Mouse (Mus musculus): Measurements from ENCODE around the gene Aox1. TPM values are rescaled to one million over a fixed set of nuclear protein-coding genes. Genes with fewer than 3 reads are reported as not detected.
A peak's percentile ranks its signal among the peaks of the same experiment; 100 is the strongest.

Gene Aox1
- polyA plus RNA-seq, 1 experiment, result 32.9 TPM

GRCm38 (mm10) chr1:58077882-58078281 lies 48.2 kb downstream of the Aox1 start:
- H3K4me3 ChIP-seq (ENCODE audit: insufficient read depth, low read depth, low read length), result no peak overlapping the region
- H3K4me1 ChIP-seq (ENCODE audit: control insufficient read depth, insufficient read depth, insufficient read length, low read length), result no peaks in the 10 kb centered on the region
- H3K27ac ChIP-seq (replicated peaks; ENCODE audit: low read depth, low read length), result no peak overlapping the region

DNA sequence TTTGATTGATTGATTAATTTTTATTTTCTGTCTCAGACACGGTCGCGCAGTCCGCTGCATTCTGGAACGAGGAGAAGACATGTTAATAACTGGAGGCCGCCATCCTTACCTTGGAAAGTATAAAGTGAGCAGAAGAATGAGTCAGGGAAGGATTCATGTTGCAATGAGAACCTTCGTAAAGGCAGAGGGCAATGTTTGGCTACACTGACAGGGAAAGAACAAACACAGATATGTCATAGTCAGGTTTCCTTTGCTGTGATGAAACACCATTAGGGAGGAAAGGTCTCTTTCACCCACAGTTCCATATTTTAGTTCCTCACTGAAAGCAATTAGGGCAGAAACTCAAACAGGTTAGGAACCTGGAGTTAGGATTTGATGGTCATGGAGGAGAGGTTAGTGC lies 48.7 kb downstream of the Aox1 start:
- Histone ChIP-seq H3K27ac (replicated peaks; ENCODE audit: low read depth, low read length) (no peak overlapping the region), H3K4me3 (ENCODE audit: insufficient read depth, low read depth, low read length) (no peak overlapping the region), H3K4me1 (ENCODE audit: control insufficient read depth, insufficient read depth, insufficient read length, low read length) (no peaks in the 10 kb centered on the region)

DNA sequence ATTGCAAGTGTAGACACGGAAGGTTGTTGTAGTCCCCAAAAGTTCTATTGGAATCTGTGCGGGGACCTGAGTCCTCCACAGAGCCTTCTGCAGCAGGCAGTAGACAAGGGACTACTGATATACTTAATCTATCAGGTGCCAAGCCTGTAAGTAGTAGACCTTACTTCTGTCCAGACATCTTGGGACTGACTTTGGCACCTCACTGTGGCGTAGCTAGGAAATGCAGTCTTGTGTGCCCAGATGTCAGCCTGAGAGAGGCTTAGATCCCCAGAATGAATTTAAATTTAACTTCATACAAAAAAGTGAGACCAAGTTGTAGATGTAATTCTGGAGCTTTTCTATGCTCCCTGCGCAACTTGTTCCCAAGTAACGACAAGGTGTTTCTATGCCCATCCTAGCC lies 50.0 kb downstream of the Aox1 start:
- no peaks in the 10 kb centered on the region for H3K4me1 ChIP-seq (ENCODE audit: control insufficient read depth, insufficient read depth, insufficient read length, low read length)
- no peak overlapping the region for H3K4me3 ChIP-seq (ENCODE audit: insufficient read depth, low read depth, low read length)
- H3K27ac ChIP-seq (replicated peaks; ENCODE audit: low read depth, low read length), result no peak overlapping the region

GRCm38 (mm10) chr1:58080446-58080845 lies 50.7 kb downstream of the Aox1 start:
- Histone ChIP-seq H3K4me3 (ENCODE audit: insufficient read depth, low read depth, low read length) (no peak overlapping the region), H3K4me1 (ENCODE audit: control insufficient read depth, insufficient read depth, insufficient read length, low read length) (no peaks in the 10 kb centered on the region), H3K27ac (replicated peaks; ENCODE audit: low read depth, low read length) (no peak overlapping the region)

GRCm38 (mm10) chr1:58081356-58081755 lies 51.6 kb downstream of the Aox1 start:
- Histone ChIP-seq H3K27ac (replicated peaks; ENCODE audit: low read depth, low read length) (no peak overlapping the region), H3K4me1 (ENCODE audit: control insufficient read depth, insufficient read depth, insufficient read length, low read length) (no peaks in the 10 kb centered on the region), H3K4me3 (ENCODE audit: insufficient read depth, low read depth, low read length) (no peak overlapping the region)

- no peak overlapping the region for H3K4me3 ChIP-seq (ENCODE audit: insufficient read depth, low read depth, low read length)
- H3K4me1 ChIP-seq (ENCODE audit: control insufficient read depth, insufficient read depth, insufficient read length, low read length), result no peaks in the 10 kb centered on the region
- H3K27ac ChIP-seq (replicated peaks; ENCODE audit: low read depth, low read length), result no peak overlapping the region
Observed at GRCm38 (mm10) chr1:58089316-58089715, 59.6 kb downstream of the Aox1 start.

DNA sequence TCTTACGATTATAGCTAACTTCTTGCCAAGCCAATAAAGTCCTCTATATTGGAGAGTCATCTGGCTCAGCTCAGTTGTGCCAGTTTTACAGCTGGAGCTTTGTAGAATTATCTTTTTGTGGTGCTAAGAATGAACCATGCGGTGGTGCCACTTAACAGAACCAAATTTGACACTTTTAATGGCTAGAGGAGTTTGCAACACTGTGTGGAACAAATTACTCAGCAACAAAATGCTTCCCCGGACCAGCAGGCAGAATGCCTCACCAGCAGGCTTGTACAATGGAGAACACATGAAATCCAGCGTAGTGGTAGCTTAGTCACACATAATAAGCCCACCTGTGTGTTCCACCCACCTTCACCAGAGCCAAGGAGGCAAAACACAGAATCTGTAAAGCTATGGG lies 60.5 kb downstream of the Aox1 start:
- no peak overlapping the region for H3K27ac ChIP-seq (replicated peaks; ENCODE audit: low read depth, low read length)
- H3K4me1 ChIP-seq (ENCODE audit: control insufficient read depth, insufficient read depth, insufficient read length, low read length), result no peaks in the 10 kb centered on the region
- H3K4me3 ChIP-seq (ENCODE audit: insufficient read depth, low read depth, low read length), result no peak overlapping the region

DNA sequence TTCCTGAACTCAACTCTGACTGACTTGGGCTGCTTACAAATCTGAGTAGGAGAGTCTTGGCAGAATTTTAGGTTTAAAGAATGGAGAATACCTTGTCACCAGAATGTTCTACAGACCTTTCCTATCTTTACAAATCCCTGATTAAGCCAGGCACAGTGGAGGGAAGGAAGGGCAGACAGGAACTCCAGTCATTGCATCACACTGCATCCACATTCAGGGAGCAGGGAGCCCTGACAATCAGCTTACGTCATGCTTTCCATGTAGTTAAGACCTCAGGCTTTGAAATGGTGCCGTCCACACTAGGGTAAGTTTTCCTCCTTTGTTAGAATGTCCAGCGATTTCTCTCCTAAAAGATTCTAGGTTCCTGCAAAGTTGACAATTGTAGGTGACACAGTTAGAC lies 61.5 kb downstream of the Aox1 start:
- H3K27ac ChIP-seq (replicated peaks; ENCODE audit: low read depth, low read length), result no peak overlapping the region
- H3K4me3 ChIP-seq (ENCODE audit: insufficient read depth, low read depth, low read length), result no peak overlapping the region
- H3K4me1 ChIP-seq (ENCODE audit: control insufficient read depth, insufficient read depth, insufficient read length, low read length), result no peaks in the 10 kb centered on the region

- no peaks in the 10 kb centered on the region for H3K4me1 ChIP-seq (ENCODE audit: control insufficient read depth, insufficient read depth, insufficient read length, low read length)
- H3K27ac ChIP-seq (replicated peaks; ENCODE audit: low read depth, low read length), result no peak overlapping the region
- no peak overlapping the region for H3K4me3 ChIP-seq (ENCODE audit: insufficient read depth, low read depth, low read length)
Observed at GRCm38 (mm10) chr1:58091992-58092560, 62.3 kb downstream of the Aox1 start.

DNA sequence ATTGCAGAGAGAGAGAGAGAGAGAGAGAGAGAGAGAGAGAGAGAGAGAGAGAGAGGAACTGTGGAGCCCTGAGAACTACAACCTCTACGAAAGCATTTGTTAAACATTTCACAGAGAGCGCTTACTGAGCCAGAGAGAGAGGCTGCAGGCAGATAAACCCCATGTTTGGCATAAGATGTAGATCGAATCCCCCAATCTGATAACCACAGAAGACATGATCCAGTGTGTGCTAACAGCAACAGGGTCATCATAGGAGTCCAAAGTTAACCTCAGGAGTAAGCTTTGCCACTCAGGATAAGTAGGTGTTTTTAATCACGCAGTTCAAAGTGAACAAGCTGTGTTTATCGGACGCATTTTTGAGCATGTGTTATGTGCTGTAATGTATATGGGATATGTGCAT lies 67.6 kb downstream of the Aox1 start:
- peaks cover 2% of the 10 kb centered on the region for H3K4me1 ChIP-seq (ENCODE audit: control insufficient read depth, insufficient read depth, insufficient read length, low read length)
- H3K27ac ChIP-seq (replicated peaks; ENCODE audit: low read depth, low read length), result no peak overlapping the region

DNA sequence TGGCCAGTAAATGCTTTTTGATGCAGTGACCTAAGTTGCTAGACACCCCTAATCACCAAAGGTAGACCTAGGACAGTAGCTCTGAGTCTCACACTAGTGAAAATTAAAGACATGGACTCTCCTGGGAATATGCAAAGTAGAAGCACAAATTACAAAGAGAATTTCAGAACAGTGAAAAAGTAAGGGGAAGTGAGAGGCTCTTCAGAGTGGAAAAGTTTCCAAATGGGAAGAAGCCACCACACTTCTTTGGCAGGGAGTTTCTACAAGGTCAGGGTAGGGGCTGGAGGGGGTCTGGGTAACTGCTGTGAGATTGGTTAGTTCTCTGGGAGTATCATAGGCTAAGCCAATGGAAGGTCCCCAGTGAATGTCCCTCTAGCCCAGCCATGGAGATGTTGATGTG lies 69.4 kb downstream of the Aox1 start:
- no peak overlapping the region for H3K27ac ChIP-seq (replicated peaks; ENCODE audit: low read depth, low read length)

More for the DNA sequence above, 67.6 kb downstream of the Aox1 start:
- H3K4me3 ChIP-seq (ENCODE audit: insufficient read depth, low read depth, low read length), result no peak overlapping the region

GRCm38 (mm10) chr1:58101531-58102146 lies 71.9 kb downstream of the Aox1 start:
- Histone ChIP-seq H3K4me3 (ENCODE audit: insufficient read depth, low read depth, low read length) (no peak overlapping the region), H3K4me1 (ENCODE audit: control insufficient read depth, insufficient read depth, insufficient read length, low read length) (peaks cover 2% of the 10 kb centered on the region), H3K27ac (replicated peaks; ENCODE audit: low read depth, low read length) (peak overlapping the region; percentile 47)

More for the DNA sequence above, 69.4 kb downstream of the Aox1 start:
- no peak overlapping the region for H3K4me3 ChIP-seq (ENCODE audit: insufficient read depth, low read depth, low read length)
- H3K4me1 ChIP-seq (ENCODE audit: control insufficient read depth, insufficient read depth, insufficient read length, low read length), result peaks cover 2% of the 10 kb centered on the region

DNA sequence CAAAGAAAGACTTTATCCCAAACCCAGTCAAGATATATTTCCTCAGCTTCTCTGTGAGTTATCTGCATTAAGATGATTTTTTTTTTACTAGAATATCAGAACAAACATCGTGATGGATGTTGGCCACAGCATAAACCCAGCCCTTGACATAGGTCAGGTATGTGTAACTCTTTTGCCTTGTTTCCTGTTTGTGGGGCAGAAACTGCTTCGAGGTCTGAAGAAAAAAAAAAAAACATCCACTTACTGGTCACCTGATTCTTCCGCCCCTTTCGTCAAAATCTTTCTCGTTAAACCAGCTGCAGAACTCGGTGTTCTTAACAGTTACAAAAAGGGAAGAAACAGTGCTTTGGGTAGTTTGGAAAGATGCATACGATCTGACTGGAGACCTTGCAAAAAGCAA lies 72.8 kb downstream of the Aox1 start:
- Histone ChIP-seq H3K4me1 (ENCODE audit: control insufficient read depth, insufficient read depth, insufficient read length, low read length) (peaks cover 2% of the 10 kb centered on the region), H3K4me3 (ENCODE audit: insufficient read depth, low read depth, low read length) (no peak overlapping the region), H3K27ac (replicated peaks; ENCODE audit: low read depth, low read length) (no peak overlapping the region)

DNA sequence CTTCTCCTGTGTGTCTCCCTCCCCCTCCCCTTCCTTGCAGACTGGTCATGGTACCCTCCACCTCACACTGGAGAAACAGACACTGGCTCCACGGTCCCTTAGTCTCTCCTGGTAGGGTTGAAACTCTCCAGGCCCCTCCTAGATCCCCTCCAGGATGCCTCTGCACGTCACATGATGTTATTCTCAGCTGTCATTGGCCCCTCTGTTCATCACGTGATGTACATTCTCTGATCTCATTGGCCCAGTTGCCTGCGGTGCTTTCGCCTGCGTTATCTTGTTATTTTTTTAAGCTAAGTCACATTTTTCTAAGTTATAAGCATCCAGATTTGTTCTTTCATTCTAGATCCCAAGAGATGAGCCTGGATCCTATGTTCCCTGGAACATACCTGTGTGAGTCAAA lies 76.0 kb downstream of the Aox1 start:
- Histone ChIP-seq H3K4me3 (ENCODE audit: insufficient read depth, low read depth, low read length) (no peak overlapping the region), H3K4me1 (ENCODE audit: control insufficient read depth, insufficient read depth, insufficient read length, low read length) (peaks cover 2% of the 10 kb centered on the region), H3K27ac (replicated peaks; ENCODE audit: low read depth, low read length) (no peak overlapping the region)

DNA sequence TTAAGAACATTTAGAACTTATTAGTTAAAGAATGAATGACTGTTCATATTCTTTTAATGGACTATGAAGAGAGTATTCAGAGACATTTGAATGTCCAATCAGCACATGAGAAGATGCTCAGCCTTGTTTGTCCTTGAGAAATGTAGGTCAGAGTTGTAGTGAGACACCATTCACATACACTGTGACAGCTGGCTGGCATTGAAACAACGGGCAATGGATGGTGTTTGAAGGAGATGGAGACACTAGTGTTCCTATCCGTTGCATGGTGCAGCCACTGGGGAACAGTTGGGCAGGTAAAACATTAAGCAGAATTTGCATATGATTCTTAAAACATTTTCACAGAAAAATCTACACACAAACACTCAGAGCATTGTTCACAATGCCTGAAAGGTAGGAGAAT lies 77.3 kb downstream of the Aox1 start:
- no peaks in the 10 kb centered on the region for H3K4me1 ChIP-seq (ENCODE audit: control insufficient read depth, insufficient read depth, insufficient read length, low read length)
- H3K27ac ChIP-seq (replicated peaks; ENCODE audit: low read depth, low read length), result no peak overlapping the region
- H3K4me3 ChIP-seq (ENCODE audit: insufficient read depth, low read depth, low read length), result no peak overlapping the region

DNA sequence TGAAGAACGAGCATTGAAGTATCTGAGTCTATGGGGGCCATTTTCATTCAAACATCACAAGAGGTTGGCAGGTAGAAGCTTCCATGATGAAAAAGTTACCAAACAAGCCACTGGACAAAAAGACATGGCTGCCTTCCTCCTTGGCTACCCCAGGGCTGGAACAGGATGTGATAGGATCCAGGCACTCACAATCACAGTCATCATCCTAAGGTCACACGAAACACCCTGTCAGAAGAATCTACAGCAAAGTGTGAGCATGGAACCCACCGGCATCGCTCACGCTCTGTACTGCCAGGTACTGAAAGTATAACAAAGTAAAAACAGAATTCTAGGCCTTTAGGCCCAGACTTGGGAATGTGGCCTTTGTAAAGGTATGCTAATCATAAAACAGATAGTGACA lies 80.5 kb downstream of the Aox1 start:
- Histone ChIP-seq H3K4me3 (ENCODE audit: insufficient read depth, low read depth, low read length) (no peak overlapping the region), H3K4me1 (ENCODE audit: control insufficient read depth, insufficient read depth, insufficient read length, low read length) (no peaks in the 10 kb centered on the region; the same call in 1 of the 2 replicates), H3K27ac (replicated peaks; ENCODE audit: low read depth, low read length) (no peak overlapping the region)

Data from brown adipose tissue, adult 24 weeks (tissue).